In the genomic region with DNA sequence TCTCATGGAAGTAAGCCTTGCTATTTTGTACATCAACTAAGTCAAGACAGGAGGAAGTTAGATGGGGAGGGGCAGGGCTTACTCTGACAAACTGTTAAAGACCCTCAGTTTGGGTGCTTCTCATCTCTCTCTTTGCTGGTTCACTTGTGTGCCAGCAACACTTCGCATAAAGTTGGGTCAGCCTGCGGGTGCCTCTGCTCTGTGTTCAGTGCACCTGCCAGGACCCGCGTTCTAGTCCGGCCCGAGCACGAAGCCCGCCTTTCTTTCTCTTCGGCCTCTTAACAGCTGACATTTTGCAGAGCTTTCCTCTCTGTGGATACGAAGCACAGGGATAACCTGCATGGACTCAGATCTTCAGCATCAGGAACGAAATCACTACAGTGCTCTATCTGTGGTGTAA, we compare ENCODE assay signal across 27 mouse cellular contexts.
"Had no signal": no experiment of that assay in that cellular context is flagged by ENCODE, and none has a peak within 500 bp of the region (broad histone marks: within the 10 kb centered on the region; RNA-seq: fewer than 3 reads in every experiment).

No protein-coding gene starts in this region.

- H3K9ac ChIP-seq: embryonic facial prominence, embryonic 12.5 days; embryonic facial prominence, embryonic 13.5 days; embryonic facial prominence, embryonic 15.5 days; forebrain, embryonic 12.5 days; forebrain, embryonic 13.5 days; forebrain, embryonic 15.5 days; forebrain, postnatal 0 days had no signal

- H3K27ac ChIP-seq: embryonic facial prominence, embryonic 10.5 days; embryonic facial prominence, embryonic 12.5 days; embryonic facial prominence, embryonic 13.5 days; embryonic facial prominence, embryonic 15.5 days; forebrain, embryonic 10.5 days; forebrain, embryonic 12.5 days; forebrain, embryonic 13.5 days; forebrain, embryonic 15.5 days; gastrocnemius, adult 2 months had no signal

- H3K36me3 ChIP-seq: embryonic facial prominence, embryonic 10.5 days; embryonic facial prominence, embryonic 12.5 days; embryonic facial prominence, embryonic 13.5 days; embryonic facial prominence, embryonic 15.5 days; forebrain, embryonic 10.5 days; forebrain, embryonic 12.5 days; forebrain, embryonic 15.5 days had no signal

- H3K9me3 ChIP-seq: embryonic facial prominence, embryonic 10.5 days; embryonic facial prominence, embryonic 12.5 days; embryonic facial prominence, embryonic 13.5 days; embryonic facial prominence, embryonic 15.5 days; forebrain, embryonic 10.5 days; forebrain, embryonic 12.5 days; forebrain, embryonic 13.5 days; forebrain, embryonic 15.5 days had no signal

- H3K4me3 ChIP-seq: embryonic facial prominence, embryonic 10.5 days; embryonic facial prominence, embryonic 12.5 days; embryonic facial prominence, embryonic 13.5 days; embryonic facial prominence, embryonic 15.5 days; erythroblast, embryonic 14.5 days; forebrain, embryonic 10.5 days; forebrain, embryonic 12.5 days; forebrain, embryonic 13.5 days; forebrain, embryonic 15.5 days; gastrocnemius, adult 2 months had no signal

- H3K4me2 ChIP-seq: embryonic facial prominence, embryonic 12.5 days; embryonic facial prominence, embryonic 13.5 days; embryonic facial prominence, embryonic 15.5 days; forebrain, embryonic 12.5 days; forebrain, embryonic 13.5 days; forebrain, embryonic 15.5 days had no signal

- ATAC-seq: forebrain, embryonic 13.5 days; forebrain, embryonic 14.5 days; forebrain, embryonic 15.5 days; forebrain, embryonic 16.5 days; forebrain, postnatal 0 days had no signal

- DNase-seq: cerebellum, adult 2 months; cerebellum, adult 8-10 months; cerebellum, adult 9-10 months; cerebellum, adult 9-11 months; cerebellum, postnatal 10 days; cerebellum, postnatal 14 days; cerebellum, postnatal 25 days; cerebellum, postnatal 36 days; embryo, embryonic 11 days; forebrain, postnatal 0 days; gastrocnemius, adult 2 months; gastrocnemius, postnatal 10 days; gastrocnemius, postnatal 14 days; gastrocnemius, postnatal 25 days; gastrocnemius, postnatal 36 days; heart, adult 18-20 months had no signal
